Mouse (Mus musculus) layer of hippocampus, adult 11-12 months (tissue): Measurements from ENCODE around the gene Bsx.

Experiments used
- DNase-seq: peaks from one replicate; pipeline ENCODE4 v3.0.0; 2022; ENCODE audit warnings: low spot score

Gene Bsx

GRCm38 (mm10) chr9:40892456-40892855 is 18.5 kb downstream of the Bsx start:
- DNase-seq = no peak

- no peak for DNase-seq
Observed at GRCm38 (mm10) chr9:40907413-40907812, 33.5 kb downstream of the Bsx start.

GRCm38 (mm10) chr9:40908411-40908810 is 34.5 kb downstream of the Bsx start:
- DNase-seq = no peak

GRCm38 (mm10) chr9:40908915-40909314 is 35.0 kb downstream of the Bsx start:
- DNase-seq = no peak

- DNase-seq = no peak
Observed at GRCm38 (mm10) chr9:40917871-40918613, 44.1 kb downstream of the Bsx start.

- DNase-seq = no peak
Observed at GRCm38 (mm10) chr9:40927351-40927980, 53.5 kb downstream of the Bsx start.
